Mouse (Mus musculus): ENCODE data around the gene Cbfa2t2.

Cbfa2t2 gene

GRCm38 (mm10) chr2:154436458-154437190 lies at the start of gene Cbfa2t2:
TSS of gene Cbfa2t2 (plus strand) at chr2:154436481.
- DNase-seq (ENCODE audit: low spot score in 2 of 2) = peak in 1 of 2 experiments; percentile 58

GRCm38 (mm10) chr2:154390180-154390964 lies 45.9 kb upstream of the Cbfa2t2 start:
- DNase-seq (ENCODE audit: low spot score in 2 of 2) = peak in 1 of 2 experiments; percentile 52

GRCm38 (mm10) chr2:154394602-154395001 lies 41.7 kb upstream of the Cbfa2t2 start:
- DNase-seq (ENCODE audit: low spot score in 2 of 2) = no peak

- no peak for DNase-seq (ENCODE audit: low spot score in 2 of 2)
These were observed 39.8 kb upstream of the Cbfa2t2 start for GRCm38 (mm10) chr2:154396529-154396928.

GRCm38 (mm10) chr2:154398267-154398666 lies 38.0 kb upstream of the Cbfa2t2 start:
- DNase-seq (ENCODE audit: low spot score in 2 of 2) = no peak

GRCm38 (mm10) chr2:154399325-154399724 lies 37.0 kb upstream of the Cbfa2t2 start:
- peak in 1 of 2 experiments; percentile 51 for DNase-seq (ENCODE audit: low spot score in 2 of 2)

GRCm38 (mm10) chr2:154401976-154402375 lies 34.3 kb upstream of the Cbfa2t2 start:
- DNase-seq (ENCODE audit: low spot score in 2 of 2) = no peak

- DNase-seq (ENCODE audit: low spot score in 2 of 2) = no peak
These were observed 33.5 kb upstream of the Cbfa2t2 start for GRCm38 (mm10) chr2:154402811-154403210.

- no peak for DNase-seq (ENCODE audit: low spot score in 2 of 2)
These were observed 30.8 kb upstream of the Cbfa2t2 start for GRCm38 (mm10) chr2:154405447-154405994.

GRCm38 (mm10) chr2:154407063-154407642 lies 29.1 kb upstream of the Cbfa2t2 start:
- DNase-seq (ENCODE audit: low spot score in 2 of 2) = no peak

GRCm38 (mm10) chr2:154407643-154408445 lies 28.4 kb upstream of the Cbfa2t2 start, which contains the start of gene Snta1:
TSS of gene Snta1 (minus strand) at chr2:154408099.
- DNase-seq (ENCODE audit: low spot score in 2 of 2) = peak; percentile 75 to 81

- DNase-seq (ENCODE audit: low spot score in 2 of 2) = no peak
These were observed 25.9 kb upstream of the Cbfa2t2 start for GRCm38 (mm10) chr2:154410355-154410754.

- DNase-seq (ENCODE audit: low spot score in 2 of 2) = no peak
These were observed 24.1 kb upstream of the Cbfa2t2 start for GRCm38 (mm10) chr2:154412018-154412666.

GRCm38 (mm10) chr2:154417107-154417506 lies 19.2 kb upstream of the Cbfa2t2 start:
- peak in 1 of 2 experiments; percentile 67 for DNase-seq (ENCODE audit: low spot score in 2 of 2)

- no peak for DNase-seq (ENCODE audit: low spot score in 2 of 2)
These were observed 18.3 kb upstream of the Cbfa2t2 start for GRCm38 (mm10) chr2:154418001-154418400.

GRCm38 (mm10) chr2:154419631-154420515 lies 16.4 kb upstream of the Cbfa2t2 start:
- no peak for DNase-seq (ENCODE audit: low spot score in 2 of 2)

GRCm38 (mm10) chr2:154420942-154421731 lies 15.1 kb upstream of the Cbfa2t2 start:
- DNase-seq (ENCODE audit: low spot score in 2 of 2) = no peak

- DNase-seq (ENCODE audit: low spot score in 2 of 2) = no peak
These were observed 14.1 kb upstream of the Cbfa2t2 start for GRCm38 (mm10) chr2:154422181-154422580.

GRCm38 (mm10) chr2:154423548-154423947 lies 12.7 kb upstream of the Cbfa2t2 start:
- DNase-seq (ENCODE audit: low spot score in 2 of 2) = no peak
